Mouse (Mus musculus) gastrocnemius, adult 2 months (tissue): ENCODE data around the gene Cnnm3. TPM values are rescaled to one million over a fixed set of nuclear protein-coding genes. Genes with fewer than 3 reads are reported as not detected.
A peak's percentile ranks its signal among the peaks of the same experiment; 100 is the strongest.

Experiments used
- DNase-seq: peaks from one replicate; pipeline ENCODE4 v3.0.0; 2022
- H3K27ac ChIP-seq: fragments of 200-600 bp; 2 replicates; pipeline ENCODE4 v1.8.1; 2022; ENCODE audit warnings: mild to moderate bottlenecking
- H3K4me3 ChIP-seq: fragments of 200-600 bp; 2 replicates; pipeline ENCODE4 v1.8.1; 2022; ENCODE audit warnings: mild to moderate bottlenecking, moderate library complexity
- CTCF ChIP-seq: fragments of 200-600 bp; IDR thresholded peaks from 2 replicates; pipeline ENCODE4 v1.8.1; 2022; ENCODE audit warnings: antibody characterized with exemption, mild to moderate bottlenecking, moderate library complexity
- intact Hi-C: fragments of 180-260 bp; cut with DNase I; formaldehyde crosslinking; loops from one replicate; pipeline ENCODE4 v1.15.1; 2025
- microRNA-seq: library from miRNA; unstranded; fragments of <30 nt; microRNA quantifications from one replicate; pipeline ENCODE4 v1.2.0, GENCODE M21; 2021
- total RNA-seq, 2 experiments: library from RNA; stranded (reverse); gene quantifications; 2 replicates each; pipeline ENCODE4 v1.2.3; 2021

Cnnm3 gene
- total RNA-seq, 2 experiments from 2014 or later, result 9.7 to 12.0 TPM

DNA sequence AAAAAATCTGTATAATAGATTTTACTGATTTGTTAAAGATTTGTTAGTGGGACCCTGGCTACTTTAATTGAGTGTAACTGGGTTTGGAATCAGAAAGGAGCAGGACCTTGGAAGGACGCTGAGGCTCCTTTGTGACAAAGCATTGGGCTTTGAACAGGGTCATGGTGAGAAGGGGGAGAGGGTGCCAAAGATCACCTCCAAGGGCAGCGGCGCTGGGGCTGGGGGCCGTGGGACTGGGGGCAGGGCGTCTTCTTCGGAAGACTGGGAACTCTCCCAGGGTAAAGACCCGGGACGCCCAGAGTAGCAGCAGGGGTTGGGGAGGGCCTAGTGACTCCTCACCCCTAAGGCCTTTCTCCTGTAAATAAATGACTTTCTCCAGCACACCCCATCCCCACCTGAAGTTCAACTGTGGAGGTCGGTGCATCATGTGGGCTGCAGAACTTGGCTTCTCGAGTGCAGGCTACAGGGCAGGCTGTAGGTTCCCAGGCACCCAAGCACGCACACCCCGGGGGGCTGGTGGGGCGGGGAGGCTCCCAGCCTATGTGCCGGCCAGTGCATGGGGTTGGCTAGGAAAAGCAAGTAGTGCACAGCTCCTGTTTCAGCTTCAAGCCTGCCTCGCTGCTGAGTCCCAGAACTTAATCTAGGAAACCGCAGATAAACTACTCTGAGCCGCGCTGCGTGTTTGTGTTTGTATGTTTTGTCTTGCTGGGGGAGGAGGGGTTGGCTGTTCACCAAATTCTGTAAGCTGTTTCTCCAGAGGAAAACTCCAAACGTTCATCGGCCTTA lies 56.3 kb downstream of the Cnnm3 start:
- Histone ChIP-seq H3K4me3 (peak overlapping the region; percentile 40), H3K27ac (peak overlapping the region; percentile 82)
- intact Hi-C loops, result no loop called here
- no peak for TF ChIP-seq CTCF
- DNase-seq, result no peak

DNA sequence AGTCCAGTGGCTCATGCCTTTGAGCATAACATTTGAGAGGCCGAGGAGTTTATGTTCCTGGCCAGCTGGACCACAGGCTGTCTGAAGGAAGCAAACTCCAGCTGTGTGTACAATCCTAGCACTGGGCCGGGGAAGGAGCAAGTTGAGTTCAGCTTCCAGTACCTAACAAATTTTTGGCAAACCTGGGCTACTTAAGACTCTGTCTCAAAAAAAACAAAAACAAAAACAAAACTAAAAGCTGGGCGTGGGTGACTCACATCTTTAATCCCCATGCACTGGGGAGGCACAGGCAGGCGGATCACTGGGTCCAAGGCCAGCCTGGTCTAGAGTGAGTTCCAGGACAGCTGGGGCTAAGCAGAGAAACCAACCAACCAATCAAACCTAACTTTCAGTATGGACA lies 57.1 kb downstream of the Cnnm3 start:
- H3K27ac ChIP-seq, result peak overlapping the region; percentile 82
- no peak for TF ChIP-seq CTCF
- peak; percentile 65 for DNase-seq
- H3K4me3 ChIP-seq, result peak overlapping the region; percentile 40
- intact Hi-C loops, result no loop called here

DNA sequence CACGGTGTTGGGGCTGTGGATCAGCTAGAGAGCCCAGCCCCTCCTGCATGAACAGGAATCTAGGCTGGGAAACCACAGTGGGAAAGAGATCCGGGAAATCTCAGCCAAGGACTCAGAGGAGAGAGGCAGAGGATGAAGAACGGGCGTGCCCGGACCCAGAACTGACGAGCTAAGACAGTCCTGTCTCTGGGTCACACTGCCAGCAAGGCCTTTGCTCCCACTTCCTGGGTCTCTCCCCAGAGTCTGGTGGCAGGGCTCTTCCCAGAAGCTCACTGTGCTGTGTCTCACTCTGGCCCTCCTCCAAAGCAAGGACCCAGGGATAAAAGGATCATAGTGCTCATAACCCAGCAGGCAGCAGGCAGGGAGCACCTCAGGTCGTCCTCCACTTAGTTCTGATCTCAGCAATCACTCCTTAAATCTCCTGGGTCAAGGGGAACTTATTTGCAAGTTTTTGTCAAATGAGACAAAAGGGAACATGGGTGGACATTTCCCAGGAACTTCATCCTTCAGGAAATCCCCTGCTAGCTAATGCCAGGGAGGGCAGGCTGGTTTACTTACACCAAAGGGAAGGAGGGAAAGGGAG lies 58.1 kb downstream of the Cnnm3 start:
- peak overlapping the region; percentile 82 for H3K27ac ChIP-seq
- H3K4me3 ChIP-seq, result 0 out of 2 replicates have a peak overlapping the region, but pooled peaks have one; percentile 4
- intact Hi-C loops, result no loop called here
- no peak for DNase-seq
- TF ChIP-seq CTCF, result no peak

DNA sequence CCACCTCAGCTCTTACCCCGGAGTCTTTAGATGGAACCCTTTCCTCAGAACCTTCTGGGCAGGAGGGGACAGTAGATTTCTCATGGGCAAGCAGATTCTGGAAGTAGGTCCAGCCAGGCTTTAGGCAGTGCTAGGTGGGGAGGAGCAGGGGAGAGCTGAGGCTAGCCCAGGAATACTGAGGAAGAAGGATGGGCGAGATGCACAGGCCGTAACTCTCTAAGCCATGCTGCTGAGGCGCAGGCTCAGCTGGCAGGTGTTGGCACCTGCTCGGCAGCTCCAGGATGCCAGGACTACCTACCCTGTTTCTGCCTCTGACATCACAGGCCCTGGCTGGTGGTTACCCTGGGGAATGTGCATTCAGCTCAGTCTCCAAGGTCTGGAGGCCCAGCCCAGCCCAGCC lies 58.7 kb downstream of the Cnnm3 start:
- no peak for TF ChIP-seq CTCF
- intact Hi-C loops, result no loop called here
- Histone ChIP-seq H3K4me3 (no peak overlapping the region), H3K27ac (peak overlapping the region; percentile 82)
- DNase-seq, result no peak

DNA sequence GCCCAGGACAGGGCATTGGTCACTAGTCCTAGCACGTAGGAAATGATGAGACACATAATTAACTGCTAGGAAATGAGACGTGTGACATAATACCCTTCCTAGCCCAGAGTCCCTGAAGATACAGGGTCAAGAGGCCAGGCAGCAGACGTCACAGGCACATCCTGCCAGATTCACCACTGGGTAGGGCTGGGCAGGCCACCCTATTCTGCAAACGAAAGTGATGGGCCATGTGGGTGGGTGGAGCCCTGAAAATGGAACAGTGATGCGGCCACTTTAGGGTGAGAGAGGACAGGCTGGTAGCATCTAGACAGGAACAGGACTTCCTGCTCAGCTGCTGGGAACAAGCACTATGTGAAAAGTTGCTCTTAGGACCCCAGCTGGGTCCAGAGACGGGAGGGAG lies 60.0 kb downstream of the Cnnm3 start:
- intact Hi-C loops, result no loop called here
- peak overlapping the region; percentile 82 for H3K27ac ChIP-seq
- no peak for TF ChIP-seq CTCF

DNA sequence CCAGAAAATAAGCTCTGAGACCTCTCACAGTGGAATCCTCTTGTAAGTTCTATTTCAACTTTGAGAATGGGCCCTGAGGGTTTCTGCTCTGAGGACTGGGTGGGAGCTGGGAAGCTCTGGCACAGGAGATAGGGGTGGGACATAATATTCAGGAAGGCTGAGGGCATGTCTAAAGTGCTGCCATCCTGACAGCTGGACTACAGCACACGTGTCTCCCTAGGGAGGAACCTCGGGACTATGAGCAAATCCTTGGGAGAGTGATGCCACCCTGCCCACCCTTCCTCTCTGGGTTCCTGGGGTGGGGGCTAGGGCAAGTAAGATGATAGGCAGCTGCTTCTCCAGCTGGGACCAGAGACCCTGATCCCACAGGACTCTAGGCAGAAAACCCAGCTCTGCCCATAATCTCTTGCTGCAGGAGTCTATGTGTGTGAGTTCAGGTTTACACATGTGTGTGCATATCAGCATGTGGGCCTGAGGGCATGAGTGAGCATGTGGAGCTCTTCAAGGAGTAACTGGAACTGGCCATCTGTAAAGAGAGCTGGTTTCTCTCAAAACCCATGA lies 60.6 kb downstream of the Cnnm3 start:
- no peak for TF ChIP-seq CTCF
- H3K4me3 ChIP-seq, result no peak overlapping the region
- intact Hi-C loops, result no loop called here
- DNase-seq, result no peak
- peak overlapping the region; percentile 82 for H3K27ac ChIP-seq

More for the DNA sequence above, 60.0 kb downstream of the Cnnm3 start:
- peak; percentile 83 for DNase-seq
- H3K4me3 ChIP-seq, result no peak overlapping the region

DNA sequence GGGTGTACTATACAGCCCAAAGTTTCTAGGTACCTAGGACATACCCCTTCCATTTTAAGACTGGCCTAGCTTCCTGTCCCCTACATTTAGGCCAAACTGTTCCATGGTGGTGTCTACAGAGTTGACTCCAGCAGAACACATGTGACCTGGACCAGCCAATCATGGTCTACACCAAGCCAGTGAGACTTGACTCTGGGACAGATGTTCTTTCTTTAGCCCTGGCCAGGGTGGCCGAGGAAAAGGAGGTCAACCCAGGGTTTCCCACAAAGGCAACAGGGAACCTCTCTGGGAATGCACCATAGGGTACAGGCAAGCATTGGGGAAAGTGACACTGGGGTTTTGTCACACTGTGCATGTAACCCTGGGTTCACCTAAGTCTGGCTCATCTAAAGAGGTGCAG lies 61.0 kb downstream of the Cnnm3 start:
- peak overlapping the region; percentile 82 for H3K27ac ChIP-seq
- intact Hi-C loops, result no loop called here
- no peak for TF ChIP-seq CTCF
- peak overlapping the region; percentile 17; the same call in 1 of the 2 replicates for H3K4me3 ChIP-seq
- peak; percentile 82 for DNase-seq

DNA sequence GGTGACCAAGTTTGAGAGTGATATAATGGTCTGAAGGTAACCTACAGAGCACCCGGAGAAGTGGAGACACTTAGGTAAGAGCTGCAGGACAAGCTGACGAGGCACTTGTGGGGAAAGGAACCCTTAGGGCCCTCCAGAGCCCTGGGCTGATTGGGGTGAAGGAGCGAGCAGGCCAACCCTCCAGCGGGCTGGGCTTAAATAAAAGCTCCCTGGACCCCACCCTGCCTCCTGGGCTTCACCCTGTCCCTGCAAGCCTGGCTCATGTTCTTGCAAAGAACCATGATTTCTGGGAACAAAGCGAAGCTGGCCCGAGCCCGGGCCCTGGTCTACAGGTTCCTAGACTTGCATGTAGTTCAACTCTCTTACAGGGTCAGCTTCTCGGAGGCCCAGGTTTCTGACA lies 61.9 kb downstream of the Cnnm3 start:
- TF ChIP-seq CTCF, result no peak
- intact Hi-C loops, result no loop called here
- H3K27ac ChIP-seq, result peak overlapping the region; percentile 82
- DNase-seq, result peak; percentile 53
- no peak overlapping the region; the same call in 1 of the 2 replicates for H3K4me3 ChIP-seq

DNA sequence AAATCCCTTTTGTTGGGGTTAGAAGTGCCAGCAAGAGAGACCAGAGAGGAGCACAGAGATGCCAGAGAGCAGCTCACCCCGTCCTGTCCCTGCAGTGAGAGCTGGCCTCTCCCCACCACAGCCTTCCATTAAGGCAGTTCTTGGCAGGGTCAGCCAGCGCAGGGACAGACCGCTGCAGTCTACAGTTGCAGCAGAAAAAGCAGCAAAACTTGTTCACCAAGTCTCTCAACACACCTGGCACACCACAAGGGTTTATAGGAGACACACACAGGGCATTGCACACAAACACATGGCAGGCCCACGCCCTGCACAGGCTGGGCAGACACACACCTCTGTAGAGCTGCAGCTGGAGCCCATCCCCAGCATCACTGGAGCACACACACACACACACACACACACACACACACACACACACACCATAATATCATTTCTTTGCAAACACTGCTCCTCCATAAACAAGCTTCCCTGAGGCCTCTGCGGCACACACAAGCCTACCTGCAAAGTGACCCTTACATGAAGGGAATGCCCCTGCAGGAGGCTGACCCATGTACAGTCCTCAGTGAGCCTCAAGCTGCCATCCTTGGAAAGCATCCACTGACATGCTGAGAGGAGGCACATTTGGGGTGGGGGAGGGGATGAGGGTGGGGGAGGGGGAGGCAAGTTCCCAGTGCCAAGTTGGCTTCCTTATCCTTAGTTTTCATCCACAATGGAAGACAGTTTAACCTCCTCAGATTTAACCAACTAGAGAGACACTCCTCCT lies 62.7 kb downstream of the Cnnm3 start:
- Histone ChIP-seq H3K4me3 (no peak overlapping the region), H3K27ac (peak overlapping the region; percentile 82)
- no peak for TF ChIP-seq CTCF
- DNase-seq, result no peak
- intact Hi-C loops, result no loop called here

DNA sequence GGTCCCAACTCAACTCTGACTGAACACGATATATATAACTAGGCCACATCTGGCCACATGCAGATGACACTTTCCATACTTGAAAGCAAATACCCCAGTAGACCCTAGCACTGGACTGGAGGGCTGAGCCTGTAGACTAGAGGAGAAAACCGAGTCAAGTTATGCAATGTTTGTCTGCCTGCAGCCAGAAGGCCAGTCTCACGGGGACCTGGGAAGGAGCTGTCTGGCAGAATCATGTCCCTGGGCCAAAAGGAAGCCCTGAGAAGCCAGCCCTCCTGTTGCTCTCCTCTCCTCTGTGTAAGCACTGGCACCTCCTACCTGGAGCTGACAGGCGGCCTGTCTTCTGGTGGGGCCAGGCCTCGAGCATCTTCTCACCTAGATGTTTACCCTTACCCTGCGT lies 63.7 kb downstream of the Cnnm3 start:
- no peak for TF ChIP-seq CTCF
- peak; percentile 54 for DNase-seq
- intact Hi-C loops, result no loop called here
- Histone ChIP-seq H3K4me3 (no peak overlapping the region), H3K27ac (peak overlapping the region; percentile 51)

DNA sequence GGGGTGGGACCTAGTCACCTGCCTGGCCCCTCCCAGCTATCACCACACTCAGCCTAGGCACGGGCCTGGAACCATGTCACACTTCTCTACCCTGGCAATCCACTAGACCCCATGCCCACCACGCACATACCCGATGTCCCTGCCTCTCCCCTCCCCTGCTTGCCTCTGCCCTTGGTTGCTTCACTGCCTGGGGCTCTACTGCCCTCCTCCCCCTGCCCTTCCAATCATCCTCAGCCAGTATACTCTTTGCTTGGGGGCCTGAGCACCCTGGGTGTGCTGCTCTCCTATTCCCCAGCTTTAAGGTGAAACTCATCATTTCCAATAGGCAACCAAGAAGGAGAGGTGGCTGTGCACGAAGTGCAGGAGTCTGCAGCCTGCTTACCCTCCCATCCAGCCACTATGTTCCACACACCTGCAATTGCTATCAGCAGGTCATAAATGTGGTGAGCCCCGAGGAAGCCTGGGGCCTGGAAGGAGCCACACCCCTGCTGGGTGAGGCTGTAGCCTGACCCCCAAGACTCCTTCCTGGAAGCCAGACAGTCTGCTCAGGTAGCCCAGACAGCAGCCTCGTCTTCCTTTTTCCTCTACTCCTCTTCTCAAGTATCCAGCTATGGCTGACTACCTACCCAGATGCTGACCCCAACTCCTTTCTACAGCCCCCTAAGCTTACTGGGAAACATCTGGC lies 65.5 kb downstream of the Cnnm3 start:
- Histone ChIP-seq H3K27ac (peak overlapping the region; percentile 51; the same call in 1 of the 2 replicates), H3K4me3 (no peak overlapping the region)
- no peak for DNase-seq
- intact Hi-C loops, result no loop called here
- no peak for TF ChIP-seq CTCF

Small RNA genes lying within 50 kb of the gene (microRNA-seq; reads per million reads assigned to microRNA genes)
- not detected for gene Gm47280

Other genes starting within 250 kb of the Cnnm3 start
- gene Neurl3, start 237.2 kb upstream of the Cnnm3 start, total RNA-seq, result under 1 TPM; 0.41 to 0.59 TPM
- gene Arid5a, start 204.1 kb upstream of the Cnnm3 start, total RNA-seq, result 10 to 100 TPM in 1 of 2 experiments, 1 to 10 TPM in 1; 7.0 to 18.6 TPM
- gene Kansl3, start 142.7 kb upstream of the Cnnm3 start, total RNA-seq, result 10 to 100 TPM; 37.7 to 39.6 TPM
- not detected for gene Fer1l5, start 139.6 kb upstream of the Cnnm3 start, total RNA-seq
- gene Lman2l, start 66.6 kb upstream of the Cnnm3 start, total RNA-seq, result 10 to 100 TPM; 16.4 to 26.7 TPM
- 10 to 100 TPM in 1 of 2 experiments, 1 to 10 TPM in 1; 4.1 to 11.0 TPM for gene Cnnm4, start 40.2 kb upstream of the Cnnm3 start, total RNA-seq
- 1,000 to 10,000 TPM; 1,971 to 4,216 TPM for gene Ankrd23, start 25.0 kb downstream of the Cnnm3 start, total RNA-seq
- 1,000 to 10,000 TPM in 1 of 2 experiments, 100 to 1,000 TPM in 1; 819 to 1,877 TPM for gene Gm42417, start 27.6 kb downstream of the Cnnm3 start, total RNA-seq
- 1 to 10 TPM; 7.2 to 9.3 TPM for gene Ankrd39, start 35.6 kb downstream of the Cnnm3 start, total RNA-seq
- 10 to 100 TPM in 1 of 2 experiments, 1 to 10 TPM in 1; 6.8 to 10.0 TPM for gene Sema4c, start 46.5 kb downstream of the Cnnm3 start, total RNA-seq
- under 1 TPM in 1 of 2 experiments, not detected in 1; 0.48 TPM for gene Fam178b, start 171.3 kb downstream of the Cnnm3 start, total RNA-seq
- 1,000 to 10,000 TPM; 1,153 to 1,545 TPM for gene Cox5b, start 179.6 kb downstream of the Cnnm3 start, total RNA-seq
- gene 4933424G06Rik, start 198.3 kb downstream of the Cnnm3 start, total RNA-seq, result 1 to 10 TPM in 1 of 2 experiments, under 1 TPM in 1; 0.51 to 1.5 TPM
- gene Actr1b, start 202.6 kb downstream of the Cnnm3 start, total RNA-seq, result 100 to 1,000 TPM; 120 to 155 TPM
- under 1 TPM in 1 of 2 experiments, not detected in 1; 0.84 TPM for gene Zap70, start 249.9 kb downstream of the Cnnm3 start, total RNA-seq